Mouse (Mus musculus) heart, postnatal 0 days (tissue): ENCODE measurements around the gene Iba57.

Experiments
- CTCF ChIP-seq: IDR thresholded peaks from 2 replicates; pipeline ENCODE4 v1.5.1; 2016; ENCODE audit warnings: antibody characterized with exemption, control low read depth, low read depth
- EP300 ChIP-seq: IDR thresholded peaks from 2 replicates; pipeline ENCODE4 v1.6.1; 2016; ENCODE audit warnings: antibody characterized with exemption, low read depth

DNA sequence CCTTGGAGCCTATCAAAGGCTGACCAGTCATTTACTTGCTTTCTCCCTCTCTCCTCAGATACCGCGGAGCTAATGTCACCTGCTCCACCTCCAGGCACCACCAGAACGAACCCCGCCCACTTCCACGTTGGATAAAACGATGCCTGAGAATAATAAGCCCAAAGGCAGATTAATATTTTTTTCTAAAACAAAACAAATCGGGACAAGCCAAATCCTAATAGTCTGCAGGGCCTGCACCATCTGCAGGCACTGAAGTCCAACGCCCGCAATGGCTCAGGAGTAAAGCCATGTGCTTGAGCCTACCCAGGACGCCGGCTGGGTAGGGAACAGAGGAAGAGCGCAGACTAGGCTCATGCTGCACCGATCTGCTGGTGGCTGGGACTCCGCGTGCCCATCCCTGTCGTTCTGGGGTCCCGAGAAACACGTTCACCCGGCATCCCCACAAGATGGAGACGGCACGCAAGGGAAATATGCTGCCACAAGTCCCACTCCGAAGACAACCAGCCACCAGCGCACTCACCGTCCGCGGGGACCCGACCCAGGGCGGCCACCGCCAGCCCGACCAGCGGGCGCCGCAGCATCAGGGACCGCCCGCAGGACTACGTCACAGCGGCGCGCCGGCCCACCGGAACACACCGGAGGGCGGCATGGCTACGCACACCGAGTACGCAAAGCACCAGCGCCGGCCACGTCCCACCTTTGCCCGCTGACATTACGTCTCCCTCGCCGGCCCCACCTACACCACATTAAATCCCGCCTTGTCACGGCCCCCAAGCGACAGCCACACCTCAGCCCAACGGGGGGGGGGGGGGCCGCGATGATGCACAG is 27.9 kb upstream of the Iba57 start:
- TF ChIP-seq CTCF (no peak), EP300 (peak; percentile 68; the same call in 1 of the 2 replicates)
